21 mouse cellular contexts compared by ENCODE assay signal in genomic region chr17:56343466-56343865, GRCm38 (mm10). TPM values are rescaled to one million over a fixed set of nuclear protein-coding genes. Genes with fewer than 3 reads are reported as not detected.
DNase-seq lines count a peak whose midpoint lies in the region; ATAC-seq and TF ChIP-seq lines count a peak whose summit lies in the region.
"Had no signal": no experiment of that assay in that cellular context is flagged by ENCODE, and none has a peak within 500 bp of the region (broad histone marks: within the 10 kb centered on the region; RNA-seq: fewer than 3 reads in every experiment).

No protein-coding gene starts in this region.

- no peak for TF ChIP-seq EP300 in liver, postnatal 0 days (IDR thresholded peaks at IDR 0.05; ENCODE audit: low read depth)

- WGBS in liver, embryonic 11.5 days, result 68% methylated on average over 3 of the region's 3 CpGs
- 60% methylated on average over 3 of the region's 3 CpGs for WGBS in liver, embryonic 12.5 days (ENCODE audit: insufficient replicate concordance)
- 56% methylated on average over 3 of the region's 3 CpGs for WGBS in liver, postnatal 0 days (ENCODE audit: insufficient replicate concordance)
- WGBS in limb, embryonic 10.5 days, result 87% methylated on average over 3 of the region's 3 CpGs
- 88% methylated on average over 3 of the region's 3 CpGs for WGBS in embryonic facial prominence, embryonic 10.5 days

- no peak overlapping the region for H3K4me2 ChIP-seq in liver, embryonic 11.5 days
- H3K4me2 ChIP-seq in liver, embryonic 12.5 days, result 0 out of 2 replicates have a peak overlapping the region, but pooled peaks have one; percentile 3
- H3K4me2 ChIP-seq in liver, postnatal 0 days (ENCODE audit: low read depth, low read length), result no peak overlapping the region
- H3K4me2 ChIP-seq: embryonic facial prominence, embryonic 13.5 days; forebrain, embryonic 15.5 days; hindbrain, embryonic 12.5 days had no signal

- no peak for DNase-seq in liver, embryonic 11.5 days (ENCODE audit: low spot score)
- no peak for DNase-seq in liver
- DNase-seq in liver, postnatal 0 days, result no peak
- DNase-seq in limb, embryonic 10.5 days (ENCODE audit: low spot score), result no peak
- no peak for DNase-seq in embryonic facial prominence, embryonic 10.5 days (ENCODE audit: low spot score)
- DNase-seq: adrenal gland, postnatal 10 days; cerebellum, adult 11 months; cerebellum, adult 8-10 months; cerebellum, postnatal 14 days; gastrocnemius, postnatal 36 days; heart, adult 18-20 months; heart, postnatal 4 days had no signal

- TF ChIP-seq CTCF in liver, postnatal 0 days (IDR thresholded peaks at IDR 0.05; ENCODE audit: low read depth), result no peak

- H3K9ac ChIP-seq in liver, embryonic 11.5 days (ENCODE audit: low read depth, low read length), result 0 out of 2 replicates have a peak overlapping the region, but pooled peaks have one; percentile 0
- H3K9ac ChIP-seq in liver, embryonic 12.5 days, result 0 out of 2 replicates have a peak overlapping the region, but pooled peaks have one; percentile 2
- no peak overlapping the region for H3K9ac ChIP-seq in liver, postnatal 0 days (replicated peaks)
- H3K9ac ChIP-seq: embryonic facial prominence, embryonic 13.5 days; forebrain, embryonic 15.5 days; hindbrain, embryonic 12.5 days had no signal

- H3K4me3 ChIP-seq in liver, embryonic 11.5 days (ENCODE audit: low read depth, low read length), result no peak overlapping the region
- H3K4me3 ChIP-seq in liver, embryonic 12.5 days, result no peak overlapping the region
- H3K4me3 ChIP-seq in liver, postnatal 0 days (ENCODE audit: low read depth, low read length), result no peak overlapping the region
- no peak overlapping the region for H3K4me3 ChIP-seq in limb, embryonic 10.5 days
- no peak overlapping the region for H3K4me3 ChIP-seq in embryonic facial prominence, embryonic 10.5 days
- H3K4me3 ChIP-seq: embryonic facial prominence, embryonic 13.5 days; forebrain, embryonic 15.5 days; heart, embryonic 10.5 days; hindbrain, embryonic 12.5 days had no signal

- no peaks in the 10 kb centered on the region for H3K9me3 ChIP-seq in liver, embryonic 11.5 days (ENCODE audit: control insufficient read depth, low read length)
- no peaks in the 10 kb centered on the region for H3K9me3 ChIP-seq in liver, embryonic 12.5 days (replicated peaks)
- H3K9me3 ChIP-seq in liver, postnatal 0 days (ENCODE audit: low read length), result no peaks in the 10 kb centered on the region
- no peaks in the 10 kb centered on the region for H3K9me3 ChIP-seq in limb, embryonic 10.5 days (replicated peaks)
- no peaks in the 10 kb centered on the region for H3K9me3 ChIP-seq in embryonic facial prominence, embryonic 10.5 days
- H3K9me3 ChIP-seq: embryonic facial prominence, embryonic 13.5 days; forebrain, embryonic 15.5 days; heart, embryonic 10.5 days; hindbrain, embryonic 12.5 days had no signal

- 0 out of 2 replicates have a peak overlapping the region, but pooled peaks have one; percentile 35 for H3K27ac ChIP-seq in liver, embryonic 11.5 days (ENCODE audit: low read depth, low read length)
- H3K27ac ChIP-seq in liver, embryonic 12.5 days, result peak overlapping the region; percentile 10; the same call in 1 of the 2 replicates
- peak overlapping the region; percentile 6; the same call in 1 of the 2 replicates for H3K27ac ChIP-seq in liver, postnatal 0 days (ENCODE audit: low read depth)
- H3K27ac ChIP-seq in limb, embryonic 10.5 days, result no peak overlapping the region
- no peak overlapping the region for H3K27ac ChIP-seq in embryonic facial prominence, embryonic 10.5 days (replicated peaks)
- H3K27ac ChIP-seq: embryonic facial prominence, embryonic 13.5 days; forebrain, embryonic 15.5 days; heart, embryonic 10.5 days; hindbrain, embryonic 12.5 days had no signal

- no peaks in the 10 kb centered on the region for H3K36me3 ChIP-seq in liver, embryonic 11.5 days (ENCODE audit: control insufficient read depth, insufficient read depth, low read length)
- H3K36me3 ChIP-seq in liver, embryonic 12.5 days, result no peaks in the 10 kb centered on the region
- H3K36me3 ChIP-seq in liver, postnatal 0 days (replicated peaks; ENCODE audit: insufficient read depth, low read length), result no peaks in the 10 kb centered on the region; the same call in 1 of the 2 replicates
- H3K36me3 ChIP-seq in limb, embryonic 10.5 days, result peaks cover 13% of the 10 kb centered on the region; the same call in 1 of the 2 replicates
- H3K36me3 ChIP-seq in embryonic facial prominence, embryonic 10.5 days (replicated peaks), result peaks cover 18% of the 10 kb centered on the region
- H3K36me3 ChIP-seq: forebrain, embryonic 15.5 days had no signal

- H3K27me3 ChIP-seq in liver, embryonic 11.5 days (replicated peaks; ENCODE audit: control insufficient read depth, insufficient read depth, low read length), result no peaks in the 10 kb centered on the region
- no peaks in the 10 kb centered on the region for H3K27me3 ChIP-seq in liver, embryonic 12.5 days (replicated peaks)
- no peaks in the 10 kb centered on the region for H3K27me3 ChIP-seq in liver, postnatal 0 days (ENCODE audit: insufficient read depth, low read length)
- no peaks in the 10 kb centered on the region for H3K27me3 ChIP-seq in limb, embryonic 10.5 days (ENCODE audit: low read depth, poor library complexity, severe bottlenecking)
- H3K27me3 ChIP-seq in embryonic facial prominence, embryonic 10.5 days (replicated peaks; ENCODE audit: low read depth, poor library complexity, severe bottlenecking), result no peaks in the 10 kb centered on the region
- H3K27me3 ChIP-seq: embryonic facial prominence, embryonic 13.5 days; forebrain, embryonic 15.5 days; hindbrain, embryonic 12.5 days had no signal

- ATAC-seq in liver, embryonic 11.5 days (replicated peaks; ENCODE audit: low FRiP score), result no peak
- ATAC-seq in liver, embryonic 12.5 days, result no peak
- ATAC-seq in liver, postnatal 0 days, result no peak
- ATAC-seq: forebrain, embryonic 15.5 days; hindbrain, embryonic 16.5 days; inflammation-experienced regulatory T-cells, adult 6 months had no signal

- H3K4me1 ChIP-seq in liver, embryonic 11.5 days (replicated peaks; ENCODE audit: control insufficient read depth, insufficient read depth, low read length), result peaks cover 47% of the 10 kb centered on the region
- H3K4me1 ChIP-seq in liver, embryonic 12.5 days, result peaks cover 85% of the 10 kb centered on the region
- H3K4me1 ChIP-seq in liver, postnatal 0 days (ENCODE audit: insufficient read depth), result peaks cover 5% of the 10 kb centered on the region; the same call in 1 of the 2 replicates
- peaks cover 3% of the 10 kb centered on the region; the same call in 1 of the 2 replicates for H3K4me1 ChIP-seq in limb, embryonic 10.5 days
- H3K4me1 ChIP-seq in embryonic facial prominence, embryonic 10.5 days, result no peaks in the 10 kb centered on the region
- H3K4me1 ChIP-seq: embryonic facial prominence, embryonic 13.5 days had no signal

RNA-seq across cellular contexts. Expression of gene Kdm4b, which starts 17.6 kb away (rescaled TPM):
- polyA plus RNA-seq in liver, embryonic 11.5 days (2014; fragmentation: Nextera tagmentation; extraction: Ambion mirVana), result 21.7 and 24.3 TPM in 2 replicates
- polyA plus RNA-seq in liver, embryonic 12.5 days (2016; fragmentation: Nextera tagmentation; extraction: Ambion mirVana), result 13.6 and 13.9 TPM in 2 replicates
- polyA plus RNA-seq in liver, postnatal 0 days (2015; fragmentation: Nextera tagmentation; extraction: Ambion mirVana), result 5.0 and 5.8 TPM in 2 replicates
- polyA plus RNA-seq in limb, embryonic 10.5 days (2016; fragmentation: Nextera tagmentation; extraction: Ambion mirVana), result 37.7 and 46.8 TPM in 2 replicates
- polyA plus RNA-seq in embryonic facial prominence, embryonic 10.5 days (2016; fragmentation: Nextera tagmentation; extraction: Ambion mirVana), result 46.2 and 46.8 TPM in 2 replicates

RNA-seq across cellular contexts. Expression of gene Uhrf1, which starts 40.3 kb away (rescaled TPM):
- polyA plus RNA-seq in liver, embryonic 11.5 days (2014; fragmentation: Nextera tagmentation; extraction: Ambion mirVana), result 172 and 182 TPM in 2 replicates
- 153 and 154 TPM in 2 replicates for polyA plus RNA-seq in liver, embryonic 12.5 days (2016; fragmentation: Nextera tagmentation; extraction: Ambion mirVana)
- 37.8 and 43.5 TPM in 2 replicates for polyA plus RNA-seq in liver, postnatal 0 days (2015; fragmentation: Nextera tagmentation; extraction: Ambion mirVana)
- 316 and 336 TPM in 2 replicates for polyA plus RNA-seq in limb, embryonic 10.5 days (2016; fragmentation: Nextera tagmentation; extraction: Ambion mirVana)
- 279 and 301 TPM in 2 replicates for polyA plus RNA-seq in embryonic facial prominence, embryonic 10.5 days (2016; fragmentation: Nextera tagmentation; extraction: Ambion mirVana)

RNA-seq across cellular contexts. Expression of gene Arrdc5, which starts 43.4 kb away (rescaled TPM):
- not detected in 2 replicates for polyA plus RNA-seq in liver, embryonic 11.5 days (2014; fragmentation: Nextera tagmentation; extraction: Ambion mirVana)
- polyA plus RNA-seq in liver, embryonic 12.5 days (2016; fragmentation: Nextera tagmentation; extraction: Ambion mirVana), result not detected in 2 replicates
- not detected in 2 replicates for polyA plus RNA-seq in liver, postnatal 0 days (2015; fragmentation: Nextera tagmentation; extraction: Ambion mirVana)
- polyA plus RNA-seq in limb, embryonic 10.5 days (2016; fragmentation: Nextera tagmentation; extraction: Ambion mirVana), result not detected in 2 replicates
- not detected in 2 replicates for polyA plus RNA-seq in embryonic facial prominence, embryonic 10.5 days (2016; fragmentation: Nextera tagmentation; extraction: Ambion mirVana)
- polyA plus RNA-seq: brain, embryonic 14.5 days; cortical plate, adult 2 months; embryonic facial prominence, embryonic 13.5 days; forebrain, embryonic 15.5 days; heart, embryonic 10.5 days; hindbrain, embryonic 12.5 days; hindbrain, embryonic 16.5 days; inflammation-experienced regulatory T-cells, adult 6 months had no signal

RNA-seq across cellular contexts. Expression of gene Plin3, which starts 50.8 kb away (rescaled TPM):
- polyA plus RNA-seq in liver, embryonic 11.5 days (2014; fragmentation: Nextera tagmentation; extraction: Ambion mirVana), result 48.4 and 53.7 TPM in 2 replicates
- polyA plus RNA-seq in liver, embryonic 12.5 days (2016; fragmentation: Nextera tagmentation; extraction: Ambion mirVana), result 28.3 and 30.2 TPM in 2 replicates
- polyA plus RNA-seq in liver, postnatal 0 days (2015; fragmentation: Nextera tagmentation; extraction: Ambion mirVana), result 25.8 and 26.8 TPM in 2 replicates
- 78.2 and 89.7 TPM in 2 replicates for polyA plus RNA-seq in limb, embryonic 10.5 days (2016; fragmentation: Nextera tagmentation; extraction: Ambion mirVana)
- polyA plus RNA-seq in embryonic facial prominence, embryonic 10.5 days (2016; fragmentation: Nextera tagmentation; extraction: Ambion mirVana), result 67.7 and 72.2 TPM in 2 replicates

Comparison
In these comparisons a context has a peak if more than half of its experiments do, and no peak if none do; other contexts are left out.
1. H3K27ac ChIP-seq: peak in liver, embryonic 11.5 days (single experiment), liver, embryonic 12.5 days (single experiment) and liver, postnatal 0 days (single experiment); none in limb, embryonic 10.5 days (single experiment) and embryonic facial prominence, embryonic 10.5 days (single experiment).